Mouse (Mus musculus): ENCODE results near the gene Cbfb. TPM values are rescaled to one million over a fixed set of nuclear protein-coding genes. Genes with fewer than 3 reads are reported as not detected.
A peak's percentile ranks its signal among the peaks of the same experiment; 100 is the strongest.
"Not testable (repeated sequence)": the region's sequence is repeated elsewhere in the genome, so short reads cannot be mapped to it uniquely, and the experiment has no call there.

Gene Cbfb
- polyA plus RNA-seq, 1 experiment from 2014 or later: 52.5 TPM

DNA sequence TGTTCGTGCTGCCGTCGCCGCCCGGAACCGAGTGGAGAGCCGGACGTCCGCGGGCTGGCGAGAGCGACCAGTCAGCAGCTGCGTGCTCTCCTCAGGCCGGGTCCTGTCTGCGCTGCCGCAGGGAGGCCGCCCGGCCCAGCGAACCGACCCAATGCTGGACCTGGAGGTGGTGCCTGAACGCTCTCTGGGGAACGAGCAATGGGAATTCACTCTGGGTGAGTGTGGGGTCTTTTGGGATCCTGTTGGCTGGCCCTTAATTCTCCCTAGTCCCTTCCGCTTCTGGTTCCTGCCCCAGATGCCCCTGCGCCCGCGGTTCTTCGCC, 54.8 kb downstream of the Cbfb start:
- H3K4me3 ChIP-seq (ENCODE audit: low read depth, low read length): peak overlapping the region; percentile 95
- no peak for ATAC-seq (replicated peaks; ENCODE audit: low FRiP score, low TSS enrichment, low read depth)

GRCm38 (mm10) chr8:105225917-105226316, 55.4 kb downstream of the Cbfb start:
- Histone ChIP-seq H3K36me3 (ENCODE audit: control insufficient read depth, insufficient read depth, low read length) (no peaks in the 10 kb centered on the region), H3K4me3 (ENCODE audit: low read depth, low read length) (peak overlapping the region; percentile 95), H3K9me3 (ENCODE audit: control insufficient read depth, low read length) (no peaks in the 10 kb centered on the region), H3K4me1 (replicated peaks; ENCODE audit: control insufficient read depth, insufficient read depth, low read length) (peaks cover 11% of the 10 kb centered on the region), H3K27ac (ENCODE audit: low read depth) (no peak overlapping the region), H3K9ac (ENCODE audit: low read length) (peak overlapping the region; percentile 76), H3K4me2 (ENCODE audit: low read length) (peak overlapping the region; percentile 92), H3K27me3 (replicated peaks; ENCODE audit: control insufficient read depth, insufficient read depth, low read length) (no peaks in the 10 kb centered on the region)
- WGBS: 17% methylated on average over 6 of the region's 6 CpGs
- DNase-seq (ENCODE audit: low spot score) (no peak), ATAC-seq (replicated peaks; ENCODE audit: low FRiP score, low TSS enrichment, low read depth) (no peak)

More for the DNA sequence above, 54.8 kb downstream of the Cbfb start:
- H3K4me2 ChIP-seq (ENCODE audit: low read length): peak overlapping the region; percentile 92
- H3K4me1 ChIP-seq (replicated peaks; ENCODE audit: control insufficient read depth, insufficient read depth, low read length): peaks cover 11% of the 10 kb centered on the region
- H3K27ac ChIP-seq (ENCODE audit: low read depth): peak overlapping the region; percentile 87
- H3K9ac ChIP-seq (ENCODE audit: low read length): peak overlapping the region; percentile 76
- DNase-seq (ENCODE audit: low spot score): no peak
- H3K27me3 ChIP-seq (replicated peaks; ENCODE audit: control insufficient read depth, insufficient read depth, low read length): no peaks in the 10 kb centered on the region
- no peaks in the 10 kb centered on the region for H3K36me3 ChIP-seq (ENCODE audit: control insufficient read depth, insufficient read depth, low read length)
- H3K9me3 ChIP-seq (ENCODE audit: control insufficient read depth, low read length): no peaks in the 10 kb centered on the region
- 0% methylated on average over 27 of the region's 27 CpGs for WGBS

DNA sequence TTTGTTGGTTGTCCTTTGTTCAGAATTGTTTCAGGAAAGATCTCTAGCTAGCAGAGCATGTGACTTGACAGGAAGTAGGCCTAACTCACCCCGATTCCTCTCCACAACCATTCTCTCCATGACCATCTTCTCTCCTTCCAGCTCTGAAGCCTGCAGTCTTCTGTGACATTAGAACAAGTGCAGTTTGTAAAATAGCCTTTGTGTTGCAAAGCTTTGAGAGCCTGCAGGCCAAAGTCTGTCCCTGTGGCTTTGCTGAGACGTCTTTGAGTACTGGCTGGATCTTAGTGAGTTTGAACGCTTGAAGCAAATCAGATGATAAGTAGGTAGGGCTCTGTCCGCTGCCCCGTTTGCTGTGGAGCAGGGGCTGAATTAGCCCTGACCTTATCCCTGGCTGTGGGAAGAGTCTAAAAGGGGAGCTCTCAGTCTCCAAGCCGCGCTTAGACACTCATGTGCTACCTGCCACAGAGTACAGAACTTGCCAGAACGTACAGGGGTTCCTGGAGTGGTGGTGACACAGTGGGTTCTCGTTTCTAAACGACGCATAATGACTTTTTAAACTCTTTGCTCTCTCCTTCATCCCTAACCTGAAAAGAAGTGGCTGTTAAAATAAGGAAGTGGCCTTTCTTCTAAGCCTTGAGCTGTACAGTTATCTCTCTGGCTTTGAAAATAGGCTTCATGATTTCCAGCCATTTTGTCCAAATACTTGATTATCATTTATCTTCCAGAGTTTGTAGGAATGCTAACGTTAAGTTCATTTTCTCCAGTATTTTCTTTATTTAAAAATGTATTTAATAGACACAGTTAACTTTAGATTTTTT, 61.2 kb downstream of the Cbfb start:
- Histone ChIP-seq H3K9ac (ENCODE audit: low read length) (no peak overlapping the region), H3K4me3 (ENCODE audit: low read depth, low read length) (no peak overlapping the region), H3K27me3 (replicated peaks; ENCODE audit: control insufficient read depth, insufficient read depth, low read length) (no peaks in the 10 kb centered on the region), H3K9me3 (ENCODE audit: control insufficient read depth, low read length) (no peaks in the 10 kb centered on the region), H3K36me3 (ENCODE audit: control insufficient read depth, insufficient read depth, low read length) (peaks cover 19% of the 10 kb centered on the region), H3K4me1 (replicated peaks; ENCODE audit: control insufficient read depth, insufficient read depth, low read length) (peaks cover 1% of the 10 kb centered on the region; the same call in 1 of the 2 replicates), H3K4me2 (ENCODE audit: low read length) (no peak overlapping the region), H3K27ac (ENCODE audit: low read depth) (no peak overlapping the region)
- ATAC-seq (replicated peaks; ENCODE audit: low FRiP score, low TSS enrichment, low read depth) (no peak), DNase-seq (ENCODE audit: low spot score) (no peak)
- WGBS: 83% methylated on average over 12 of the region's 12 CpGs

- H3K36me3 ChIP-seq (ENCODE audit: control insufficient read depth, insufficient read depth, low read length): peaks cover 25% of the 10 kb centered on the region
- ATAC-seq (replicated peaks; ENCODE audit: low FRiP score, low TSS enrichment, low read depth); H3K27me3 ChIP-seq (replicated peaks; ENCODE audit: control insufficient read depth, insufficient read depth, low read length); H3K4me2 ChIP-seq (ENCODE audit: low read length); H3K4me1 ChIP-seq (replicated peaks; ENCODE audit: control insufficient read depth, insufficient read depth, low read length); H3K4me3 ChIP-seq (ENCODE audit: low read depth, low read length); H3K9ac ChIP-seq (ENCODE audit: low read length); H3K9me3 ChIP-seq (ENCODE audit: control insufficient read depth, low read length); DNase-seq (ENCODE audit: low spot score); H3K27ac ChIP-seq (ENCODE audit: low read depth): not testable (repeated sequence)
- 96% methylated on average over 4 of the region's 4 CpGs for WGBS
Measured at GRCm38 (mm10) chr8:105232321-105232693, 61.8 kb downstream of the Cbfb start.

DNA sequence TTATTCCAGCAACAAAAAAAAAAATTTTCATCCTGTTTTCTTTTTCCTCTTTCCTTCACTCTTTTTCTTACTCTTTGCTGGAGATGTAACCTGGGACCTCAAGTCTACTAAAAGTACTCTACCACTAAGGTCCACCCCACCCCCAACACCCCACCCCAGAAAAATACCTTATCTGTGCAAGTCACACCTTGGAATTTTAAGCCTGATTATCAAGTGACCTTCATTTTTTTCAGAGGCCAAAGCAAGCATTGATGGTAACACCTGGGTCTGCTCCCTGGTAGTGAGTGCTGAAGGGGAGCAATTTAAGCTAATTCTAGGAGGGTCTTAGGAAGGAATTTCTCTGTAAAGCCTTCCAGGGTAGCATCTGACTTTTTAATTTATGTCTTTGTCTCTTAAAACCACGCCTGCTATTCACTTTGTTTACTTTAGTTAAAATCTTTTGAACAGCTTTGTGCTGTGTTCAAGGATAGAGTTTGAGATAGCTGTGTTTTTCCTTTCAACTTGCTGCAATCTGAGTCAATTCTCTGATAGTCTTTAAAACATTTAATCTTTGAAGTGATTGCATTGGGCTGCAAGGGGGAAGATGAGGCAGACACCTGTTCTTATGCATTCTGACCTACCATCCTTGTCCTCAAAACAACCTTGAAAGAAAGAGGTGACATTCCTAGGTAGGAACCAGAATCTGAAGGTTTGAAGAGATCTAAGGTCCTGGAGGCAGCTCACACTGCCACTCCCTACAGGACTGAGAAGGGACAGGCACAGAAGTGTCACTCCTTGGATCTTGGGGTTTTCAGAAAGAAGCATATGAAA, 62.9 kb downstream of the Cbfb start:
- no peak for ATAC-seq (replicated peaks; ENCODE audit: low FRiP score, low TSS enrichment, low read depth)
- Histone ChIP-seq H3K36me3 (ENCODE audit: control insufficient read depth, insufficient read depth, low read length) (peaks cover 26% of the 10 kb centered on the region), H3K27me3 (replicated peaks; ENCODE audit: control insufficient read depth, insufficient read depth, low read length) (no peaks in the 10 kb centered on the region), H3K4me3 (ENCODE audit: low read depth, low read length) (no peak overlapping the region), H3K27ac (ENCODE audit: low read depth) (no peak overlapping the region), H3K9me3 (ENCODE audit: control insufficient read depth, low read length) (no peaks in the 10 kb centered on the region), H3K4me2 (ENCODE audit: low read length) (no peak overlapping the region), H3K4me1 (replicated peaks; ENCODE audit: control insufficient read depth, insufficient read depth, low read length) (no peaks in the 10 kb centered on the region; the same call in 1 of the 2 replicates), H3K9ac (ENCODE audit: low read length) (no peak overlapping the region)
- DNase-seq (ENCODE audit: low spot score): no peak
- 26% methylated on average over 1 of the region's 1 CpGs for WGBS

- Histone ChIP-seq H3K9me3 (ENCODE audit: control insufficient read depth, low read length) (no peaks in the 10 kb centered on the region), H3K36me3 (ENCODE audit: control insufficient read depth, insufficient read depth, low read length) (peaks cover 45% of the 10 kb centered on the region), H3K4me3 (ENCODE audit: low read depth, low read length) (no peak overlapping the region), H3K9ac (ENCODE audit: low read length) (no peak overlapping the region), H3K4me1 (replicated peaks; ENCODE audit: control insufficient read depth, insufficient read depth, low read length) (no peaks in the 10 kb centered on the region; the same call in 1 of the 2 replicates), H3K4me2 (ENCODE audit: low read length) (no peak overlapping the region), H3K27me3 (replicated peaks; ENCODE audit: control insufficient read depth, insufficient read depth, low read length) (no peaks in the 10 kb centered on the region), H3K27ac (ENCODE audit: low read depth) (no peak overlapping the region)
- WGBS: 72% methylated on average over 1 of the region's 1 CpGs
- ATAC-seq (replicated peaks; ENCODE audit: low FRiP score, low TSS enrichment, low read depth): no peak
- DNase-seq (ENCODE audit: low spot score): no peak
Measured at GRCm38 (mm10) chr8:105235206-105235605, 64.7 kb downstream of the Cbfb start.

GRCm38 (mm10) chr8:105237442-105238142, 67.1 kb downstream of the Cbfb start:
- Histone ChIP-seq H3K27ac (ENCODE audit: low read depth) (no peak overlapping the region), H3K4me1 (replicated peaks; ENCODE audit: control insufficient read depth, insufficient read depth, low read length) (no peaks in the 10 kb centered on the region; the same call in 1 of the 2 replicates), H3K9me3 (ENCODE audit: control insufficient read depth, low read length) (no peaks in the 10 kb centered on the region), H3K4me2 (ENCODE audit: low read length) (no peak overlapping the region), H3K9ac (ENCODE audit: low read length) (no peak overlapping the region), H3K36me3 (ENCODE audit: control insufficient read depth, insufficient read depth, low read length) (peaks cover 64% of the 10 kb centered on the region), H3K27me3 (replicated peaks; ENCODE audit: control insufficient read depth, insufficient read depth, low read length) (no peaks in the 10 kb centered on the region), H3K4me3 (ENCODE audit: low read depth, low read length) (no peak overlapping the region)
- DNase-seq (ENCODE audit: low spot score) (no peak), ATAC-seq (replicated peaks; ENCODE audit: low FRiP score, low TSS enrichment, low read depth) (no peak)
- WGBS: 91% methylated on average over 14 of the region's 14 CpGs

DNA sequence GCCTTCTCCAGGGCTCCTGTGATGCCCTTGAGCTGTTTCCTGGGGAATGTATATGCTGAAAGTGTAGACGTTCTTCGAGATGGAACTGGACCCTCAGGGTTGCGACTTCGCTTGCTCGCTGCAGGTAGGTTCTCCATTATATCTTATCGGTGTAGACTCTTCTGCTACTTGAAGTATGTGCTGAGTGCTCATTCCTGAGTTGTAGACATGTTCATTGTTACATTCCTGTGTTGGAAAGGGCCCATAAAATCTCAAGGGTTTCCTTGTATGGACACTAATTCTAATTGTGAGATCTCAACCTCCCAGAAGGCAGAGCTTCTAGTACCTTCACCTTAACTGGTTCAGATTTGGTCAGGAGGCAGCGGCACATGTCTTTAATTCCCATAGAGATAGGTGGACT, 70.5 kb downstream of the Cbfb start:
- no peaks in the 10 kb centered on the region for H3K27me3 ChIP-seq (replicated peaks; ENCODE audit: control insufficient read depth, insufficient read depth, low read length)
- peaks cover 63% of the 10 kb centered on the region for H3K36me3 ChIP-seq (ENCODE audit: control insufficient read depth, insufficient read depth, low read length)
- no peak overlapping the region for H3K9ac ChIP-seq (ENCODE audit: low read length)
- H3K4me3 ChIP-seq (ENCODE audit: low read depth, low read length): no peak overlapping the region
- no peaks in the 10 kb centered on the region for H3K4me1 ChIP-seq (replicated peaks; ENCODE audit: control insufficient read depth, insufficient read depth, low read length)
- DNase-seq (ENCODE audit: low spot score) (no peak), ATAC-seq (replicated peaks; ENCODE audit: low FRiP score, low TSS enrichment, low read depth) (no peak)
- H3K9me3 ChIP-seq (ENCODE audit: control insufficient read depth, low read length): no peaks in the 10 kb centered on the region
- no peak overlapping the region for H3K4me2 ChIP-seq (ENCODE audit: low read length)
- no peak overlapping the region for H3K27ac ChIP-seq (ENCODE audit: low read depth)
- WGBS: 95% methylated on average over 7 of the region's 7 CpGs

All from intestine, embryonic 14.5 days (tissue).